Mouse (Mus musculus) gastrocnemius, postnatal 4 days (tissue): Measurements from ENCODE around the gene Dpy30. TPM values are rescaled to one million over a fixed set of nuclear protein-coding genes. Genes with fewer than 3 reads are reported as not detected.

Source experiments
- DNase-seq, 2 experiments: peaks; one replicate each; pipeline ENCODE4 v3.0.0; 2021 to 2022; ENCODE audit warnings: low spot score in 2 of 2, mixed read lengths in 2 of 2
- total RNA-seq, 2 experiments: library from RNA; stranded (reverse); gene quantifications; 2 replicates each; pipeline ENCODE4 v1.2.3; 2021

Gene Dpy30
- total RNA-seq, 2 experiments from 2014 or later: 75.4 to 84.5 TPM

DNA sequence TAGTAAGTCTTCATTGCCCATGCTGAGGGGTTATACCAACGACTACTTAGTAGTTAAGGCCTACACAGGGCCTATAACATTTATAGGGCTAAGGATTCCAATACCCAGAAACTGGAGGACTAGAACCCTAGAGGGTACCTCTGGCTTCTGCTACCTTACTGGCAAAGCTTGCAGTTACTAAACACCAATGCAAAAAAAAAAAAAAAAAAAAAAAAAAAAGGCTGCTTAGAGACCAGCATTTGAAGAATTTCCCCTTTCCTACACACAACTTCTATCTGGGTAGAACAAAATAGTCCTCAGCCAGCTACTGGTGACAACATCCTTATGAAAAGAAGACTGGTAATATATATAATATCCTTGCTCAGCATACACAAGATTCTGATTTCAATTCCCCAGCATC is 58.1 kb downstream of the Dpy30 start:
- no peak for DNase-seq

DNA sequence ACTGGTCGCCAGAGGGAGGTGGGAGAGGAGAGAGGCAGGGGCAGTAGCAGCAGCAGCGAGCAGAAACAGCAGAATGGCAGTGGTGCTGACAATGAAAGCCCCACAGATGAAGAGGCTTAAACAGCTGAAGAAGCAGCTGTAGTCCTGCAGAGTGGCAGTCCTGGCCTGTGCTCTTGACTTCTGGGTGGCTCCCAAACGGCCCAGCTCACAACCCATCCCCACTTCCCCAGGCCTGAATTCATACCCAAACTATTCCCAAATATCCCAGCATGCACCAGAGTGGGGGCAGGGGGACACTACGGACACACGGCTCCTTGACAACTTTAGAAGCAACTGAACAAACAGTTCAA is 58.6 kb downstream of the Dpy30 start:
- peak in 1 of 2 experiments; percentile 40 for DNase-seq

DNA sequence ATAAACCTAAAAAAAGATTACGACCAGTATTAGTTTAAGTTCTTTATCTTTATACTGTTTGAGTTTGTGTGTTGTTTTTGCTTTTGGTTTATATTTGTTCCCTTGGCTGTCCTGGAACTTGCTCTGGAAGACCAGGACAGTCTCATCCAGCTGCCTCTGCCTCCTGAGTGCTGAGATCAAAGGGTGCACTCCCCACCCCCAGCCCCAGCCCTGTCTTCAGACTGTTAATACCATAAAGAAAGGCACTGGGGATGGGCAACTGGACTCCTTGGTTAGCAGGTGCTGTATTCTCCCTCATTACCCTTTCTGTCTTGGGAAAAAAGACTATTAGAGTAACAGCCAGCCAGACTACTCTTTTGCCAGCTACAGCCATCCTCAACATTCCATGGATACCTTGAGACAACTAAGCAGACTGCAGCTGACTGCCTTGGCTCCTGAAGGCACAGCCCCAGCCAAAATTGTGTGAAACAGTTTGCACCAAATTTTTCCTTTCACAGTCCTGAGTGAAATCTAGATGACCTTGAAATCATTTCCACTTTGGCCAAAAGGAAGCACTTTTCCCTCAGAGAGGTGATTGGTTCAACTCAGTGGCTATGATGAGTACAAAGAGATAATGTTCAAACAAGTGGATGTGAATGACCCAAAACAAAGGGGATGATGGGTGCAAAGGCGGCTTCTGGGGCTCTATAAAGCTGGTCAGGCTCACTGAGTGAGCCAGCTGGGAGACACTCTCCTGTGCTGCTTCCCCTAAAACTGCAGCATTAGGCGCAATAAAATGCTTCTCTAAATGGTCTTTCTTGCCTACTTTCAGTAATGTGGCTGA is 59.2 kb downstream of the Dpy30 start:
- DNase-seq: peak in 1 of 2 experiments; percentile 61

DNA sequence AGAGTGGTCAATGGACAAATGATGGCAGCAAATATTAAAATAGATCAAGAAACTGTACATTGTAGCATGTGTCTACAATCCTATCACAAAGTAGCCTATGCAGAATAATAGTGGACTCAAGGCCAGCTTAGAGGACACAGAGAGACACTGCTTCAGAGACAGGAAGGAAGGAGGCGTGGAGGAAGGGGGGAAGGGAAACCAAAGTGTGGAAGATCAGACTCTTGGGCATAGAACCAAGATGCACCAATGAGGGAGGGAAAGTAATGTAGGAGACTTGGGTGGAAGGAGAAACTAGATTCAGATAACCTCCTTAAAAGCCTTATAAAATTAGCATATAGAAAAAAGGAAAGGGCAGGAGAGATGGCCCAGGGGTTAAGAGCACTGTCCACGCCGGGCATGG is 61.3 kb downstream of the Dpy30 start:
- no peak for DNase-seq

Other genes with a start within 250 kb of the Dpy30 start
- gene Memo1, start 28.4 kb downstream of the Dpy30 start, total RNA-seq: 10 to 100 TPM; 79.1 to 88.6 TPM
- 10 to 100 TPM; 53.2 to 54.4 TPM for gene Spast, start 15.0 kb upstream of the Dpy30 start, total RNA-seq
- 10 to 100 TPM; 10.7 to 13.7 TPM for gene Slc30a6, start 71.7 kb upstream of the Dpy30 start, total RNA-seq
- under 1 TPM; 0.39 to 0.54 TPM for gene Nlrc4, start 135.2 kb upstream of the Dpy30 start, total RNA-seq
- 10 to 100 TPM; 43.4 to 46.1 TPM for gene Yipf4, start 165.5 kb upstream of the Dpy30 start, total RNA-seq
- 10 to 100 TPM; 97.9 to 98.0 TPM for gene Birc6, start 204.4 kb upstream of the Dpy30 start, total RNA-seq